Mouse (Mus musculus): ENCODE results near the gene Col6a2.

Col6a2 gene

GRCm38 (mm10) chr10:76551556-76551955 lies 71.9 kb downstream of the Col6a2 start:
- no peak for DNase-seq (ENCODE audit: extremely low spot score, low read depth, low spot score)

GRCm38 (mm10) chr10:76550458-76550857 lies 73.0 kb downstream of the Col6a2 start:
- DNase-seq (ENCODE audit: extremely low spot score, low read depth, low spot score) = no peak

- no peak for DNase-seq (ENCODE audit: extremely low spot score, low read depth, low spot score)
Observed at GRCm38 (mm10) chr10:76548218-76548617, 75.2 kb downstream of the Col6a2 start.

- DNase-seq (ENCODE audit: extremely low spot score, low read depth, low spot score) = no peak
Observed at GRCm38 (mm10) chr10:76546566-76546965, 76.9 kb downstream of the Col6a2 start.
